Mouse (Mus musculus) embryonic fibroblast, embryonic 13.5 days (primary cell): ENCODE results near the gene Ppt2. TPM values are rescaled to one million over a fixed set of nuclear protein-coding genes. Genes with fewer than 3 reads are reported as not detected.
A peak's percentile ranks its signal among the peaks of the same experiment; 100 is the strongest.

Source experiments
- H3K27ac ChIP-seq: 2 replicates; pipeline ENCODE4 v1.5.1; 2012; ENCODE audit warnings: low read length, control low read depth, inconsistent platforms; ENCODE audit not compliant: insufficient read depth
- H3K4me1 ChIP-seq: 2 replicates; pipeline ENCODE4 v1.6.1; 2011; ENCODE audit warnings: low read length; ENCODE audit not compliant: control insufficient read depth, insufficient read depth
- H3K4me3 ChIP-seq: 2 replicates; pipeline ENCODE4 v1.5.1; 2011; ENCODE audit warnings: mild to moderate bottlenecking, control low read depth, low read length; ENCODE audit not compliant: insufficient read depth
- CTCF ChIP-seq: IDR thresholded peaks from 2 replicates; pipeline ENCODE4 v1.5.1; 2011; ENCODE audit warnings: mild to moderate bottlenecking, control low read depth, low read length, moderate library complexity, borderline replicate concordance; ENCODE audit not compliant: insufficient read depth
- POLR2A ChIP-seq: IDR thresholded peaks from 2 replicates; pipeline ENCODE4 v1.6.1; 2011; ENCODE audit warnings: low read depth, mild to moderate bottlenecking, control low read depth, low read length, moderate library complexity
- polyA plus RNA-seq: library from polyadenylated mRNA; stranded (reverse); fragments of >200 nt; gene quantifications from 2 replicates; pipeline ENCODE4 v1.2.4, GENCODE M21; 2011; ENCODE audit warnings: low read depth; ENCODE audit not compliant: missing spikeins, insufficient read length

The Ppt2 gene
- polyA plus RNA-seq, 1 experiment, result 32.3 TPM

- TF ChIP-seq POLR2A (no peak), CTCF (no peak)
- Histone ChIP-seq H3K4me3 (no peak overlapping the region), H3K27ac (no peak overlapping the region), H3K4me1 (no peaks in the 10 kb centered on the region; the same call in 1 of the 2 replicates)
Measured at GRCm38 (mm10) chr17:34585121-34585520, 43.2 kb downstream of the Ppt2 start.

DNA sequence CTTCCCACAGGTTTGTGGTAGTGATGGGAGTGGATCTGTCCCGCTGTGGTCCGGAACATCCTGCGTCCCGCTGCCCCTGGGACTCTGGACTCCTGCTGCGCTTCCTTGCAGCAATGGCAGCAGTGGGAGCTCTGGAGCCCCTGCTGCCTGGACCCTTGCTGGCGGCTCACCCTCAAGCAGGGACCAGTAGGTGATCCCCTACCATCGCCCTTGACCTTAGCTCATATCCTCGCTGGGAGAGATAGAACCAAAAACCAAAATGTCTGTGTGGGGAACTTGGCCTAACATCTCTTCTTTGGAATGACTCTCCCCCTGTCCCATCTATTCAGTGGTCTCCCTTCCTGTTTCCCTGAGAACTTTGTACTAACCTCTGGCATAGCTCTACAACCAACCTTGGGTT, 44.5 kb downstream of the Ppt2 start:
- Histone ChIP-seq H3K4me1 (no peaks in the 10 kb centered on the region), H3K4me3 (no peak overlapping the region), H3K27ac (no peak overlapping the region)
- TF ChIP-seq CTCF, result no peak
- TF ChIP-seq POLR2A, result no peak

DNA sequence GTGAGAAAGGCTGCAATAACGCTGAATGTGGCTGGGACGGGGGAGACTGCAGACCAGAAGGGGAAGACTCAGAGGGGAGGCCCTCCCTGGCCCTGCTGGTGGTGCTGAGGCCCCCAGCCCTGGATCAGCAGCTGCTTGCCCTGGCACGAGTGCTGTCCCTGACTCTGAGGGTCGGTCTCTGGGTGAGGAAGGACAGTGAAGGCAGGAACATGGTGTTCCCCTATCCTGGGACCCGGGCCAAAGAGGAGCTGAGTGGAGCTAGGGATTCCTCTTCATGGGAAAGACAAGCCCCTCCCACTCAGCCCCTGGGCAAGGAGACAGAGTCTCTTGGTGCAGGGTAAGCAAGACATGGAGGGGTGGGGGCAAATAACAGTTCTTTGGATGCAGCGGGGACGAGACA, 44.9 kb downstream of the Ppt2 start:
- TF ChIP-seq CTCF (no peak), POLR2A (no peak)
- no peak overlapping the region for H3K27ac ChIP-seq
- H3K4me3 ChIP-seq, result no peak overlapping the region
- H3K4me1 ChIP-seq, result no peaks in the 10 kb centered on the region

- TF ChIP-seq CTCF (no peak), POLR2A (no peak)
- H3K4me3 ChIP-seq, result no peak overlapping the region
- no peaks in the 10 kb centered on the region for H3K4me1 ChIP-seq
- H3K27ac ChIP-seq, result no peak overlapping the region
Measured at GRCm38 (mm10) chr17:34582528-34582927, 45.8 kb downstream of the Ppt2 start.

GRCm38 (mm10) chr17:34578070-34578469, 50.2 kb downstream of the Ppt2 start:
- H3K4me3 ChIP-seq, result no peak overlapping the region
- TF ChIP-seq CTCF, result no peak
- no peak for TF ChIP-seq POLR2A
- no peaks in the 10 kb centered on the region for H3K4me1 ChIP-seq
- H3K27ac ChIP-seq, result no peak overlapping the region

DNA sequence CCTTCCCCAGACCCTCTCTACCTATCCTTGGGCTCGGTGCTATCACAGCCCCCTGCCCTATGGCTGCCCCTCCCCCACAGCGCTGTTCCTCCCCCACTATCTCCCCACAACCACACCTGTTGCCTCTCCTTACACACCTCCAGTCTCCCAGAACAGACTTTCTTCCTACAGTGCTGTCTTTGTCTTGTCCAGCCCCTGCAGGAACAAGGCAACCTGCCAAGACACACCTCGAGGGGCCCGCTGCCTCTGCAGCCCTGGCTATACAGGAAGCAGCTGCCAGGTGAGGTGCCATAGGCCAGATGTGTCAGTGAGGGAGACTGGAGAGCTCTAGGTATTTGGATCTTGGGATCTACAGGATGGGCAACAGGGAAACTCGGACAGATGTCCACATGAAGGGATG, 51.7 kb downstream of the Ppt2 start:
- H3K4me3 ChIP-seq, result no peak overlapping the region
- TF ChIP-seq CTCF, result no peak
- no peak for TF ChIP-seq POLR2A
- no peaks in the 10 kb centered on the region for H3K4me1 ChIP-seq
- H3K27ac ChIP-seq, result no peak overlapping the region

DNA sequence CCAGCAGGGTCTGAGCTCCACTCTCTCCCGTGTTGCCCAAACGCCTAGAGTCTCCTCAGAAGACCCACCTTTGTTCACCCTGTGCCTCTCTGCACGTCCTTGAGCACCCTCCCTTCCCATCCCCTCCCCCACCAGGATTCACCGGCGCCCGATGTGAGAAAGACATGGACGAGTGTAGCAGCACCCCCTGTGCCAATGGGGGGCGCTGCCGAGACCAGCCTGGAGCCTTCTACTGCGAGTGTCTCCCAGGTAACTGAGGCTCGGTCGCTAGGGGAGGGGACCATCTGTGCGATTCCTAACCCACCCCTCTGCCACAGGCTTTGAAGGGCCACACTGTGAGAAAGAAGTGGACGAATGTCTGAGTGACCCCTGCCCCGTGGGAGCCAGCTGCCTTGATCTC, 55.9 kb downstream of the Ppt2 start:
- H3K27ac ChIP-seq, result no peak overlapping the region
- H3K4me1 ChIP-seq, result no peaks in the 10 kb centered on the region
- no peak overlapping the region for H3K4me3 ChIP-seq
- no peak for TF ChIP-seq POLR2A
- TF ChIP-seq CTCF, result no peak

DNA sequence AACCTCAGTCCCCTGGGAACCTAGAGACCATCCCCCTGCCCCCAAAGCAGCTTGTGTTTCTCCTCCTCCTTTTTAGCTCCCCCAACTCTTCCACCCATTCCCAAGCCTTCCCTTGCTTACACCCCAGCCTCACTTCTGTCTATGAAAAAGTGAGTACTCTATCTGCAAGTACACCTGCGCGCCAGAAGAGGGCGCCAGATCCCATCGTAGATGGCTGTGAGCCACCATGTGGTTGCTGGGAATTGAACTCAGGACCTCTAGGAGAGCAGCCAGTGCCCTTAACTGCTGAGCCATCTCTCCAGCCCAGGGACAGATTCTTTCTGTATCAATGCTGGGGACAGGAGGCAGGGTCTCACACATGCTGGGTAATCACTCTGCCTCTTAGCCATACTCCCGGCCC, 56.4 kb downstream of the Ppt2 start:
- H3K4me3 ChIP-seq, result no peak overlapping the region
- no peak overlapping the region for H3K27ac ChIP-seq
- TF ChIP-seq POLR2A, result no peak
- 0 out of 2 replicates have a peak, but pooled peaks have one; percentile 8 for TF ChIP-seq CTCF
- H3K4me1 ChIP-seq, result no peaks in the 10 kb centered on the region

- Histone ChIP-seq H3K4me3 (no peak overlapping the region), H3K27ac (no peak overlapping the region), H3K4me1 (no peaks in the 10 kb centered on the region)
- TF ChIP-seq POLR2A (no peak), CTCF (no peak)
Measured at GRCm38 (mm10) chr17:34569919-34570318, 58.4 kb downstream of the Ppt2 start.

- H3K4me3 ChIP-seq, result no peak overlapping the region
- peaks cover 4% of the 10 kb centered on the region; the same call in 1 of the 2 replicates for H3K4me1 ChIP-seq
- TF ChIP-seq CTCF (no peak), POLR2A (no peak)
- no peak overlapping the region for H3K27ac ChIP-seq
Measured at GRCm38 (mm10) chr17:34568421-34568820, 59.9 kb downstream of the Ppt2 start.

DNA sequence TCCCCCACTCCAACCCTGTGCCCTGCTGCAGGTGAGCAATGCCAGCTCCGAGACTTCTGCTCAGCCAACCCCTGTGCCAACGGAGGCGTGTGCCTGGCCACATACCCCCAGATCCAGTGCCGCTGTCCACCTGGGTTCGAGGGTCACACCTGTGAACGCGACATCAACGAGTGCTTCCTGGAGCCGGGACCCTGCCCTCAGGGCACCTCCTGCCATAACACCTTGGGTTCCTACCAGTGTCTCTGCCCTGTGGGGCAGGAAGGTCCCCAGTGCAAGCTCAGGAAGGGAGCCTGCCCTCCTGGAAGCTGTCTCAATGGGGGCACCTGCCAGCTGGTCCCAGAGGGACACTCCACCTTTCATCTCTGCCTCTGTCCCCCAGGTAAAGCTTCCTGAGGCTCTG, 61.0 kb downstream of the Ppt2 start:
- H3K27ac ChIP-seq, result no peak overlapping the region
- no peak overlapping the region for H3K4me3 ChIP-seq

More for the DNA sequence above, 61.0 kb downstream of the Ppt2 start:
- no peak for TF ChIP-seq POLR2A
- TF ChIP-seq CTCF, result no peak
- peaks cover 4% of the 10 kb centered on the region; the same call in 1 of the 2 replicates for H3K4me1 ChIP-seq

Other genes with a start within 250 kb of the Ppt2 start
- gene BC051142, start 229.7 kb downstream of the Ppt2 start, polyA plus RNA-seq, result not detected in 2 replicates
- gene Btnl4, start 151.2 kb downstream of the Ppt2 start, polyA plus RNA-seq, result not detected in 2 replicates
- gene Btnl6, start 111.2 kb downstream of the Ppt2 start, polyA plus RNA-seq, result not detected in 2 replicates
- 0.28 and 0.56 TPM in 2 replicates for gene Notch4, start 64.2 kb downstream of the Ppt2 start, polyA plus RNA-seq
- gene Gpsm3, start 38.7 kb downstream of the Ppt2 start, polyA plus RNA-seq, result 0.99 and 1.0 TPM in 2 replicates
- 38.2 and 43.9 TPM in 2 replicates for gene Pbx2, start 37.2 kb downstream of the Ppt2 start, polyA plus RNA-seq
- gene Ager, start 30.6 kb downstream of the Ppt2 start, polyA plus RNA-seq, result 0.70 and 0.83 TPM in 2 replicates
- gene Rnf5, start 24.8 kb downstream of the Ppt2 start, polyA plus RNA-seq, result 34.1 and 41.0 TPM in 2 replicates
- 97.5 and 109 TPM in 2 replicates for gene Agpat1, start 24.2 kb downstream of the Ppt2 start, polyA plus RNA-seq
- 0.48 and 0.51 TPM in 2 replicates for gene Egfl8, start 12.5 kb downstream of the Ppt2 start, polyA plus RNA-seq
- gene Prrt1, start 1.0 kb upstream of the Ppt2 start, polyA plus RNA-seq, result 0.53 TPM in 1 of 2 replicates, not detected in the other
- 17.9 and 20.2 TPM in 2 replicates for gene Fkbpl, start 16.3 kb upstream of the Ppt2 start, polyA plus RNA-seq
- gene Atf6b, start 18.6 kb upstream of the Ppt2 start, polyA plus RNA-seq, result 65.2 and 83.8 TPM in 2 replicates
- gene Tnxb, start 42.0 kb upstream of the Ppt2 start, polyA plus RNA-seq, result 0.19 and 0.20 TPM in 2 replicates
- 0.58 and 2.1 TPM in 2 replicates for gene C4b, start 115.4 kb upstream of the Ppt2 start, polyA plus RNA-seq
- not detected in 2 replicates for gene Cyp21a1, start 176.1 kb upstream of the Ppt2 start, polyA plus RNA-seq
- gene Stk19, start 208.4 kb upstream of the Ppt2 start, polyA plus RNA-seq, result 17.9 and 19.2 TPM in 2 replicates
- 21.9 and 25.0 TPM in 2 replicates for gene Dxo, start 208.5 kb upstream of the Ppt2 start, polyA plus RNA-seq
- gene Skiv2l, start 221.7 kb upstream of the Ppt2 start, polyA plus RNA-seq, result 25.6 and 27.7 TPM in 2 replicates
- 31.5 and 34.7 TPM in 2 replicates for gene Nelfe, start 221.9 kb upstream of the Ppt2 start, polyA plus RNA-seq
- 0.26 TPM in 1 of 2 replicates, not detected in the other for gene Cfb, start 234.0 kb upstream of the Ppt2 start, polyA plus RNA-seq